8 mouse cellular contexts compared by ENCODE assay signal in the genomic region with DNA sequence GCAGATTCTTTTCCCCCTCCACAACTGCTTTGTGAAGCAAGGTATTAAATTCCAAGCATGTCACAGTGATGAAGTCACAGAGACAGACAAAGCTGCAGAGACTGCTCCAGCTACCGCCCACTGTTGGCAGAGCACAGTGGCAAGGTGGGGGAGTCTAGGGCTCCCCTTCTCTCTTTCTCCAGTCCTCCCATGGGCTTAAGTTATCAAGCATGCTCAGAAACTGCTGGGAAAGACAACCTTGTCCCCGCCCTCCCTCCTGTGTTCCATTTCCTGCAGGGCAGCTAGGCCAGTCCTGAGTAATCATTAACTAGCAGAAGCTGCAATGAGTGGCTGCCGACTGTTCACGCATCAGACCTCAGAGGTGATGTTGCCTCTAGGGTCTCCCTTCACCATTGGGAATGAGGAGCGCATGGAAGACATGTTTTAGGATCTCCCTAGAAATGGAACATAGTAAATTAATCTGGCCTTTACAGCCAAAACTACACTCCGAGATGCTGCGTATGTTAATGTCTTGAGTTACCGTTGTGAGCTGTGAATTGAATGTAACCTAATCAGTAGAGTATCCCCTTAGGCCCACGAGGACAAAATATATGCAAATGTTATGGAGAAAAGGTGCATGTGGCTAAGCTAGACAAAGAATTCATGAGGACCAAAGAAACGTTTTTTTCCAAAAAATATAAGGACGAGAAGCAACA.
DNase-seq lines count a peak whose midpoint lies in the region; ATAC-seq lines count a peak whose summit lies in the region.

No protein-coding gene starts in this region.

- no peaks in the 10 kb centered on the region for H3K36me3 ChIP-seq in embryonic facial prominence, embryonic 12.5 days
- no peaks in the 10 kb centered on the region for H3K36me3 ChIP-seq in lung, embryonic 15.5 days

- no peaks in the 10 kb centered on the region for H3K27me3 ChIP-seq in embryonic facial prominence, embryonic 12.5 days
- no peaks in the 10 kb centered on the region for H3K27me3 ChIP-seq in lung, embryonic 15.5 days

- intact Hi-C loops in gastrocnemius, postnatal 36 days (cut with DNase I): no loop called here

- peak; percentile 81 for DNase-seq in Muller cell, postnatal 12 days (ENCODE audit: inconsistent ontology term)
- DNase-seq in kidney, adult 8-10 months: peak; percentile 83 to 85
- DNase-seq in testis, postnatal 14 days (ENCODE audit: low spot score): peak; percentile 5
- DNase-seq in B cell, adult 2 months: no peak
- DNase-seq in gastrocnemius, postnatal 36 days: no peak
- DNase-seq in layer of hippocampus, adult 9-11 months: no peak

- ATAC-seq in embryonic facial prominence, embryonic 12.5 days (ENCODE audit: insufficient number of reproducible peaks, insufficient read depth, low FRiP score, low TSS enrichment): peak; percentile 72
- ATAC-seq in lung, embryonic 15.5 days (ENCODE audit: borderline replicate concordance, extremely low read depth, low FRiP score, low TSS enrichment): peak; percentile 94

- no peak overlapping the region for H3K9ac ChIP-seq in embryonic facial prominence, embryonic 12.5 days
- H3K9ac ChIP-seq in lung, embryonic 15.5 days: no peak overlapping the region

- H3K4me3 ChIP-seq in embryonic facial prominence, embryonic 12.5 days: no peak overlapping the region
- H3K4me3 ChIP-seq in lung, embryonic 15.5 days: no peak overlapping the region

- no peak overlapping the region; the same call in 1 of the 2 replicates for H3K27ac ChIP-seq in embryonic facial prominence, embryonic 12.5 days
- peak overlapping the region; percentile 82 for H3K27ac ChIP-seq in lung, embryonic 15.5 days

- H3K4me2 ChIP-seq in embryonic facial prominence, embryonic 12.5 days (replicated peaks): no peak overlapping the region
- no peak overlapping the region for H3K4me2 ChIP-seq in lung, embryonic 15.5 days

- peaks cover 4% of the 10 kb centered on the region for H3K4me1 ChIP-seq in embryonic facial prominence, embryonic 12.5 days
- H3K4me1 ChIP-seq in lung, embryonic 15.5 days: peaks cover 15% of the 10 kb centered on the region; the same call in 1 of the 2 replicates

- no peaks in the 10 kb centered on the region for H3K9me3 ChIP-seq in embryonic facial prominence, embryonic 12.5 days
- H3K9me3 ChIP-seq in lung, embryonic 15.5 days: no peaks in the 10 kb centered on the region

- 47% methylated on average over 11 of the region's 11 CpGs for WGBS in embryonic facial prominence, embryonic 12.5 days
- WGBS in lung, embryonic 15.5 days: 38% methylated on average over 11 of the region's 11 CpGs

Comparison
In these comparisons a context has a peak if more than half of its experiments do, and no peak if none do; other contexts are left out.
1. DNase-seq: peak in Muller cell, postnatal 12 days (single experiment), kidney, adult 8-10 months (2 of 2) and testis, postnatal 14 days (single experiment); none in B cell, adult 2 months (0 of 2), gastrocnemius, postnatal 36 days (0 of 2) and layer of hippocampus, adult 9-11 months (single experiment).